Mouse (Mus musculus) bone marrow, adult 2 months (tissue): ENCODE results near the gene Stat3.

Experiments used
- CTCF ChIP-seq: fragments of 200-500 bp; IDR thresholded peaks from 2 replicates; pipeline ENCODE4 v1.5.1; 2011; ENCODE audit warnings: low read length, control low read depth; ENCODE audit not compliant: control insufficient read depth, insufficient read depth
- POLR2A ChIP-seq: fragments of 200-500 bp; IDR thresholded peaks from 2 replicates; pipeline ENCODE4 v1.6.1; 2011; ENCODE audit warnings: low read depth, mild to moderate bottlenecking, control low read depth, low read length, borderline replicate concordance; ENCODE audit not compliant: control insufficient read depth

- TF ChIP-seq CTCF: no peak
- no peak for TF ChIP-seq POLR2A
These were observed 90.5 kb downstream of the Stat3 start for GRCm38 (mm10) chr11:100848789-100849379.
